Mouse (Mus musculus): Measurements from ENCODE around the gene Ntm.

DNA sequence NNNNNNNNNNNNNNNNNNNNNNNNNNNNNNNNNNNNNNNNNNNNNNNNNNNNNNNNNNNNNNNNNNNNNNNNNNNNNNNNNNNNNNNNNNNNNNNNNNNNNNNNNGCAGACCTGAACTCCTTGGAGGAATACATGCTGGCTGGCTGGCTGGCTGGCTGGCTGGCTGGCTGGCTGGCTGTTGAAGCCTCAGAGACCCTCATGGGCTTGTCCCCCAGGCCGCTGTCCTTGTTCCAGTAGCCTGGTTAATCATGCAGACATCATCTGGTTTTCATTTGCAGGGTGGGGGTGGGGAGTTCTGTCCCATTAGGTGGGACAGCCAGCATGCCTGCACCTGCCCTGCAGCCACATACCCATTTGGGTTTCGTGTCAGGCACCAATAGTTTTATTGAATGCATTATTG, 129.2 kb downstream of the Ntm start:
- no peak for TF ChIP-seq CTCF (IDR thresholded peaks at IDR 0.05)
- TF ChIP-seq EP300 (IDR thresholded peaks at IDR 0.05; ENCODE audit: insufficient read depth, low read depth, low read length) = no peak

Data from heart, adult 2 months (tissue).